Mouse (Mus musculus) C2C12 (cell line): ENCODE measurements around the gene Vipr1.

Source experiments
- CTCF ChIP-seq: IDR thresholded peaks from one replicate; pipeline ENCODE4 v1.5.1; 2011; ENCODE audit not compliant: control insufficient read depth, insufficient read depth, insufficient read length
- FOSL1 ChIP-seq: IDR thresholded peaks from one replicate; pipeline ENCODE4 v1.8.0; 2011; ENCODE audit warnings: mild to moderate bottlenecking, low read length; ENCODE audit not compliant: poor library complexity, insufficient read depth, severe bottlenecking
- MAX ChIP-seq: IDR thresholded peaks from one replicate; pipeline ENCODE4 v1.6.1; 2011; ENCODE audit warnings: mild to moderate bottlenecking, control low read depth
- MYOG ChIP-seq: IDR thresholded peaks from one replicate; pipeline ENCODE4 v1.6.1; 2011; ENCODE audit not compliant: control insufficient read depth, insufficient read length; ENCODE audit errors: extremely low read depth

DNA sequence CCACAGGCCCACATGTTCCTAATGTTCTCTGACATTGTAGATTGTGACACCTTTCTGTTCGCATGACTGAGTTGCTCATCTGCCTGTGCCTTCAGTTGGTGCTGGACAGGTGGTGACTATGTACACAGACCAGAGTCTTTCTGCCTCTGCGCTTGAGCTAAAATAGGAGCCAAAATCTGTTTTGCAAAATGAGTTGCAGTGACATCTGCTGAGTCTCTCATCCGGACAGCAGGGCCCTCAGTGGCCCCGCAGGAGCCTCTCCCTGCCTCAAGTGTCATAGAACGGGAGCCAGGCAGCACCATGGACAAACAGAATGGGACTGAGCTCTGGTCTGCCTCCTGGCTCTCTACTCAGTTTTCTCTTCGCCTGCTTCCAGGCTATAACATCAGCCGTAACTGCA lies 17.3 kb downstream of the Vipr1 start:
- TF ChIP-seq MAX (no peak), CTCF (no peak), MYOG (no peak), FOSL1 (no peak)
